Mouse (Mus musculus) ovary, adult 18-20 months (tissue): Measurements from ENCODE around the gene Stk40.
"Not testable (repeated sequence)": the region's sequence is repeated elsewhere in the genome, so short reads cannot be mapped to it uniquely, and the experiment has no call there.

Experiments used
- DNase-seq: peaks from one replicate; pipeline ENCODE4 v3.0.0; 2022; ENCODE audit warnings: low spot score, mixed read lengths

The Stk40 gene

GRCm38 (mm10) chr4:126103590-126104068 lies at the start of gene Stk40:
Gene Stk40 (plus strand): TSS chr4:126103957.
- DNase-seq = peak; percentile 93

- DNase-seq = no peak
Measured at GRCm38 (mm10) chr4:126057207-126058133, 46.3 kb upstream of the Stk40 start.

- DNase-seq = peak; percentile 84
Measured at GRCm38 (mm10) chr4:126058134-126058996, 45.4 kb upstream of the Stk40 start, which contains the start of gene Oscp1. Gene Oscp1 (plus strand): TSS chr4:126058565.

GRCm38 (mm10) chr4:126058997-126059362 lies 44.8 kb upstream of the Stk40 start:
- no peak for DNase-seq

GRCm38 (mm10) chr4:126062856-126063255 lies 40.9 kb upstream of the Stk40 start:
- DNase-seq = no peak

- no peak for DNase-seq
Measured at GRCm38 (mm10) chr4:126065241-126065640, 38.5 kb upstream of the Stk40 start.

GRCm38 (mm10) chr4:126067401-126068077 lies 36.2 kb upstream of the Stk40 start:
- no peak for DNase-seq

- no peak for DNase-seq
Measured at GRCm38 (mm10) chr4:126068842-126069241, 34.9 kb upstream of the Stk40 start.

GRCm38 (mm10) chr4:126077833-126078232 lies 25.9 kb upstream of the Stk40 start:
- no peak for DNase-seq

- peak; percentile 70 for DNase-seq
Measured at GRCm38 (mm10) chr4:126079266-126079665, 24.5 kb upstream of the Stk40 start.

- DNase-seq = no peak
Measured at GRCm38 (mm10) chr4:126081601-126082000, 22.2 kb upstream of the Stk40 start.

GRCm38 (mm10) chr4:126083021-126083420 lies 20.7 kb upstream of the Stk40 start:
- DNase-seq = no peak

- DNase-seq = no peak
Measured at GRCm38 (mm10) chr4:126084382-126084781, 19.4 kb upstream of the Stk40 start.

GRCm38 (mm10) chr4:126085996-126086576 lies 17.7 kb upstream of the Stk40 start:
- peak; percentile 57 for DNase-seq

GRCm38 (mm10) chr4:126090101-126090847 lies 13.5 kb upstream of the Stk40 start:
- no peak for DNase-seq

GRCm38 (mm10) chr4:126090848-126091124 lies 13.0 kb upstream of the Stk40 start:
- DNase-seq = no peak

GRCm38 (mm10) chr4:126091873-126092272 lies 11.9 kb upstream of the Stk40 start:
- no peak for DNase-seq

- not testable (repeated sequence) for DNase-seq
Measured at GRCm38 (mm10) chr4:126095622-126096430, 7.9 kb upstream of the Stk40 start.

GRCm38 (mm10) chr4:126096464-126097111 lies 7.2 kb upstream of the Stk40 start, which contains the start of gene Lsm10:
Gene Lsm10 (plus strand): TSS chr4:126096623.
- peak; percentile 96 for DNase-seq
